Mouse (Mus musculus): ENCODE data around the gene Snai3. TPM values are rescaled to one million over a fixed set of nuclear protein-coding genes. Genes with fewer than 3 reads are reported as not detected.

Snai3 gene
- polyA plus RNA-seq, 1 experiment from 2014 or later, result not detected

GRCm38 (mm10) chr8:122423217-122423616, 37.3 kb downstream of the Snai3 start:
- WGBS, result 85% methylated on average over 24 of the region's 24 CpGs

DNA sequence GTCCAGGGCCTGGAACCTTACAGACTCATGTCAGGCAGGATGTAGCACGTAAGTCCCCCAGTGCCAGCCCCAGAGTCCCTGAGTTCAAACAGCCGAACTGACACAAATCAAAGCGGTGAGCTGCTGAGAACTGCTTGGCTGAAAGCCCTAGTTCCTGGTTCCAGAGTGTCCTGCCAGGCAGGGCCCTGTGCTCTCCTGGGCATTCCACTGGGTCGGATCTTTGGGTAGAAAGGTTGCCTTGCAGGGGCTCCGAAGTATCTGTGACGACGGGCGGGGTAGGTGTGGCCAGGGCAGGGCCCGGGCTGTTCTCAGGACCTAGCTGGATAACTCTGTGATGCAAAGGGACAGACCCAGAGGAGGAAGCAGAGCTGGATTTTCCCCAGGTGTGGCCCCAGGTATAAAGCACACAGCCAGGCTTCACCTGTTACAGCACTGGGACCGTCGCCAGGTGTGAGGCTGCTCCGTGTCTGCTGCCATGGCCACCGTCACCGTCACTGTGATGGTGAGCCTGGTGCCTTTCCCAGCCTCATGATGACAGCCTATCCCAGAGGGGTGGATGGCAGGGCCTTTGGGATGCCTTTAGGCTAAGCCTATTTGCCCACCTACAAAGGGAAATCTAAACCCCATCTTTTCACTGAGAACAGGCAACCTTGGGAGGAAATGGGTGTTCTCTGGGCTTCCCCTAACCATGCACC, 39.0 kb downstream of the Snai3 start, which contains the start of gene Il17c:
Gene Il17c (plus strand): TSS at position 645 of the 695 bp plus-strand sequence.
- Histone ChIP-seq H3K9ac (no peak within 1 kb of the TSS), H3K36me3 (peaks cover 19% of the 10 kb centered on the region), H3K9me3 (no peaks in the 10 kb centered on the region), H3K4me3 (no peak within 1 kb of the TSS), H3K4me1 (replicated peaks) (no peaks in the 10 kb centered on the region), H3K4me2 (no peak within 1 kb of the TSS), H3K27me3 (no peaks in the 10 kb centered on the region), H3K27ac (replicated peaks) (no peak within 1 kb of the TSS)
- 83% methylated on average over 14 of the region's 14 CpGs for WGBS
- ATAC-seq (ENCODE audit: low FRiP score, low read depth), result no peak

More at GRCm38 (mm10) chr8:122423217-122423616, 37.3 kb downstream of the Snai3 start:
- Histone ChIP-seq H3K9me3 (no peaks in the 10 kb centered on the region), H3K4me2 (no peak overlapping the region), H3K27me3 (no peaks in the 10 kb centered on the region), H3K27ac (replicated peaks) (no peak overlapping the region), H3K4me3 (no peak overlapping the region), H3K36me3 (peaks cover 9% of the 10 kb centered on the region; the same call in 1 of the 2 replicates), H3K9ac (no peak overlapping the region), H3K4me1 (replicated peaks) (no peaks in the 10 kb centered on the region)
- no peak for ATAC-seq (ENCODE audit: low FRiP score, low read depth)

DNA sequence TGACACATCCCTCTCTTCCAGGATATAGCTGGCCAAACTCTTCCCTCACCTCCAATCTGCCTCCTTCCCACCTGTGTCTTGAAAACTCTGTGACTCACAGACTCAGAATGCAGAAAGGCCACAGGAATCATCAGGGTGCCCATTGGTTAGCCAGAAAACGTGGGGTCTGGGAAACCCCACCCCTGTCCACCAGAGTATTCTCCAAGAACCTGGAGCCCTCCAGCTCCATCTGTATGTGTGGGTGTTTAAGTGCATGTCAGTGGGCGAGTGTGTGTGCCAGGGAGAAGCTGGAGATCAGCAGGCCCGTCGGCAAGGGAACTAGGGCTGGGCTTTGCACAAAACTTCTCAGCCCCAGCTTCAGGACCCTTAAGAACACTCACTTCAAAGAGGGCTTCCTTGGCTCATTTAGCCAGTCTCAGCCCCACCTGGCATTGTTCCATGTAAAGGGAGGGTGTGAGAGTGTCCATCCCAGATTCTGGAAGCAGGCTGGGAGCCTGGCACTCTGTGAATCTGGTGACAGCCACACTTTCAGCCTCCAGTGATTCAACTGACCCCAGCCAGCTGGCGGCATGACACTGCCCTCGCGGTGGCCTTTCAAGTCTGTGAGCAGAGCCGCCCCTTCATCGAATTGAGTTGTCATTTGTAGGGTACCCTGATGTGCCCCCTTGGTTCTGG, 40.5 kb downstream of the Snai3 start:
- Histone ChIP-seq H3K9me3 (no peaks in the 10 kb centered on the region), H3K4me1 (replicated peaks) (no peaks in the 10 kb centered on the region), H3K27me3 (no peaks in the 10 kb centered on the region), H3K4me3 (no peak overlapping the region), H3K9ac (no peak overlapping the region), H3K4me2 (no peak overlapping the region), H3K36me3 (peaks cover 30% of the 10 kb centered on the region), H3K27ac (replicated peaks) (no peak overlapping the region)
- ATAC-seq (ENCODE audit: low FRiP score, low read depth), result no peak
- WGBS, result 64% methylated on average over 9 of the region's 9 CpGs

- Histone ChIP-seq H3K36me3 (peaks cover 74% of the 10 kb centered on the region), H3K4me3 (no peak overlapping the region), H3K4me1 (replicated peaks) (no peaks in the 10 kb centered on the region), H3K4me2 (no peak overlapping the region), H3K9me3 (no peaks in the 10 kb centered on the region), H3K9ac (no peak overlapping the region), H3K27me3 (no peaks in the 10 kb centered on the region), H3K27ac (replicated peaks) (no peak overlapping the region)
- WGBS, result 93% methylated on average over 6 of the region's 6 CpGs
- no peak for ATAC-seq (ENCODE audit: low FRiP score, low read depth)
Observed at GRCm38 (mm10) chr8:122415554-122415953, 45.0 kb downstream of the Snai3 start.

DNA sequence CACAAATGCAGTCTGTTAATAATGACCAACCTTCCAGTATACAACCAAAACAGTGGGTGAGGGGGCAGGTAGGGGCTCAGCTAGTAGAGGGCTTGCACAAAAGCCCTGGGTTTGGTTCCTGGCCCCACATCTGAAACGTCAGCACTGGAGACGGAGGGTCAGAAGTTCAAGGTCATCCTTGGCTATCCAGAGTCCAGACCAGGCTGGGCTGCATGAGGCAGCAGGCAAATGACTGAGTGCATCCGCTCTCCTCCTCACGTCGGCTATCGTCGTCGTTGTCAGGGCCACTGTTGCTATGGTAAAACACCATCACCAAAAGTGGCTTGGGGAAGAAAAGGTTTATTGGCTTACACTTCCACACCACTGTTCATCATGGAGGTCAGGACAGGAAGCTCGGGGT, 46.2 kb downstream of the Snai3 start:
- H3K9ac ChIP-seq, result no peak overlapping the region
- no peaks in the 10 kb centered on the region for H3K9me3 ChIP-seq
- peaks cover 86% of the 10 kb centered on the region for H3K36me3 ChIP-seq
- no peaks in the 10 kb centered on the region for H3K27me3 ChIP-seq
- H3K4me1 ChIP-seq (replicated peaks), result no peaks in the 10 kb centered on the region
- no peak overlapping the region for H3K4me3 ChIP-seq
- 84% methylated on average over 9 of the region's 9 CpGs for WGBS
- no peak for ATAC-seq (ENCODE audit: low FRiP score, low read depth)
- no peak overlapping the region for H3K27ac ChIP-seq (replicated peaks)
- no peak overlapping the region for H3K4me2 ChIP-seq

- Histone ChIP-seq H3K27me3 (no peaks in the 10 kb centered on the region), H3K36me3 (peaks cover 93% of the 10 kb centered on the region), H3K9me3 (no peaks in the 10 kb centered on the region), H3K9ac (no peak overlapping the region), H3K27ac (replicated peaks) (no peak overlapping the region), H3K4me2 (no peak overlapping the region), H3K4me3 (no peak overlapping the region), H3K4me1 (replicated peaks) (no peaks in the 10 kb centered on the region)
- no peak for ATAC-seq (ENCODE audit: low FRiP score, low read depth)
- 94% methylated on average over 7 of the region's 7 CpGs for WGBS
Observed at GRCm38 (mm10) chr8:122407678-122408077, 52.9 kb downstream of the Snai3 start.

DNA sequence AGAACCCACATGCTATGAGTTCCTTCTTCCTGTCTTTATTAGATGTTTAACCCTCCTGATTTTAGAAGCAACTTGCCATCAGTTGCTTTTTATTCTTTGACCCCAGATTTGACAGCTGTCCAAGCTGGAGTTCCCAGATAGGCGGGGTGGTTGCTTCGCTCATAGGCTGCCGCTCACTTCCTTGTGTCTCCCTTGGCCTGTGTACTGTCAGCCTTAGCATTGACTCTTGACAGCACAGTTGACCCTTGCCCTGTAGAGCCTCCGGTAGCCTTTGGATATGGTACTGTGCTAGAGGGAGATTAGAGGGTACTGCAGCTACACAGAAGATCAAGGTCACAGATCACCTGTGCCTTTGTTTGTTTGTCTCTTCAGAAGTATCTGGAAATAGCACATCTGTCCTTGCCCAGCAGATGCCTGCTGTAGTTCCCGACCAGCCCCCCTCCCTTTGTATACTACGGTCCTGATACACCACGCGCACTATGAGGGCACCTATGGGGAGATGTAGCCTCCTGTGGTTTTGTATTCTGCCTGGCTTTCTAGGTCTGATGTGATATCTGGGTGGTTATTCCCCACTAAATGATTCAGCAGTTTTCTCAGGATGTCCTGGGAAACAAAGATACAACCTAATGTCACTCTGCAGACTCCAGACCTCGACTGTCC, 55.3 kb downstream of the Snai3 start:
- 92% methylated on average over 9 of the region's 9 CpGs for WGBS
- ATAC-seq (ENCODE audit: low FRiP score, low read depth), result no peak
- H3K4me2 ChIP-seq, result no peak overlapping the region
- H3K27me3 ChIP-seq, result no peaks in the 10 kb centered on the region
- H3K4me1 ChIP-seq (replicated peaks), result no peaks in the 10 kb centered on the region
- no peak overlapping the region for H3K9ac ChIP-seq
- no peaks in the 10 kb centered on the region for H3K9me3 ChIP-seq
- peaks cover 93% of the 10 kb centered on the region for H3K36me3 ChIP-seq
- no peak overlapping the region for H3K4me3 ChIP-seq
- H3K27ac ChIP-seq (replicated peaks), result no peak overlapping the region

Small RNAs within 50 kb of the gene (microRNA-seq; reads per million reads assigned to microRNA genes)
- gene Gm24366, result not detected

Other genes starting within 250 kb of the Snai3 start
- gene Zfpm1, start 178.6 kb downstream of the Snai3 start, polyA plus RNA-seq (2015; fragmentation: Nextera tagmentation; extraction: Ambion mirVana), result 1.4 and 2.3 TPM in 2 replicates
- 0.10 and 0.28 TPM in 2 replicates for gene Trhr2, start 100.0 kb downstream of the Snai3 start, polyA plus RNA-seq (2015; fragmentation: Nextera tagmentation; extraction: Ambion mirVana)
- gene Zc3h18, start 84.1 kb downstream of the Snai3 start, polyA plus RNA-seq (2015; fragmentation: Nextera tagmentation; extraction: Ambion mirVana), result 35.5 and 38.1 TPM in 2 replicates
- not detected in 2 replicates for gene Il17c, start 38.7 kb downstream of the Snai3 start, polyA plus RNA-seq (2015; fragmentation: Nextera tagmentation; extraction: Ambion mirVana)
- gene Cyba, start 27.8 kb downstream of the Snai3 start, polyA plus RNA-seq (2015; fragmentation: Nextera tagmentation; extraction: Ambion mirVana), result 39.1 and 46.0 TPM in 2 replicates
- 70.0 and 70.1 TPM in 2 replicates for gene Mvd, start 17.3 kb downstream of the Snai3 start, polyA plus RNA-seq (2015; fragmentation: Nextera tagmentation; extraction: Ambion mirVana)
- gene Rnf166, start 15.3 kb upstream of the Snai3 start, polyA plus RNA-seq (2015; fragmentation: Nextera tagmentation; extraction: Ambion mirVana), result 33.9 and 37.9 TPM in 2 replicates
- gene Ctu2, start 15.4 kb upstream of the Snai3 start, polyA plus RNA-seq (2015; fragmentation: Nextera tagmentation; extraction: Ambion mirVana), result 78.3 and 80.7 TPM in 2 replicates
- gene Piezo1, start 90.6 kb upstream of the Snai3 start, polyA plus RNA-seq (2015; fragmentation: Nextera tagmentation; extraction: Ambion mirVana), result 2.2 and 2.8 TPM in 2 replicates
- 10.6 and 11.5 TPM in 2 replicates for gene Cdt1, start 107.3 kb upstream of the Snai3 start, polyA plus RNA-seq (2015; fragmentation: Nextera tagmentation; extraction: Ambion mirVana)
- gene Aprt, start 116.2 kb upstream of the Snai3 start, polyA plus RNA-seq (2015; fragmentation: Nextera tagmentation; extraction: Ambion mirVana), result 170 and 179 TPM in 2 replicates
- 6.8 and 8.1 TPM in 2 replicates for gene Galns, start 150.7 kb upstream of the Snai3 start, polyA plus RNA-seq (2015; fragmentation: Nextera tagmentation; extraction: Ambion mirVana)
- gene Trappc2l, start 150.9 kb upstream of the Snai3 start, polyA plus RNA-seq (2015; fragmentation: Nextera tagmentation; extraction: Ambion mirVana), result 109 and 112 TPM in 2 replicates
- gene Pabpn1l, start 162.0 kb upstream of the Snai3 start, polyA plus RNA-seq (2015; fragmentation: Nextera tagmentation; extraction: Ambion mirVana), result not detected in 2 replicates
- 19.1 and 21.2 TPM in 2 replicates for gene Cbfa2t3, start 238.4 kb upstream of the Snai3 start, polyA plus RNA-seq (2015; fragmentation: Nextera tagmentation; extraction: Ambion mirVana)